Mouse (Mus musculus) erythroblast, embryonic 14.5 days (primary cell): ENCODE measurements around the gene Ccdc13.

Experiments
- GATA1 ChIP-seq: IDR thresholded peaks from 2 replicates; pipeline ENCODE4 v1.6.1; 2012; ENCODE audit warnings: low read length, inconsistent platforms, mixed read lengths
- TAL1 ChIP-seq: IDR thresholded peaks from 3 replicates; pipeline ENCODE4 v1.6.1; 2012; ENCODE audit warnings: low read length, inconsistent platforms, mixed read lengths

DNA sequence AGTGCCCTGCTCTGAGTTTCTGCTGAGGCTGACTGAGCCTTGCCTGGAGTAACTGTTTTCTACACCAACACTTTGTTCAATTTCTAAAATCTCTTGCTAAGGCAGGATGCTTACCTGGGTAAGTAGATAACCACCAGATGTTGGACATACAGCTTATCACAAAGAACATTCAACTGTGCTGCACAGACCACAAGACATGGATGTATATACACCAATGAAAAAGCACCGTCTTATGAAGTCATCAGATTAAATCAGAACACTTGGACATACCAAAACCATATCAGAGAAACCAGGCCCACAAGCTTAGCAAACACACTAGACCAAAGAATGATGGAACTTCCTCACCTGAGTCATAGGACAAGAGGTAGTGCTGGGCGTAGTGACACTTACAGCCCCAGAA is 20.1 kb upstream of the Ccdc13 start:
- TF ChIP-seq GATA1 (no peak), TAL1 (no peak)
